In genomic region chr10:80433513-80434232, GRCm38 (mm10) we compare ENCODE assay signal across 8 mouse cellular contexts. TPM values are rescaled to one million over a fixed set of nuclear protein-coding genes. Genes with fewer than 3 reads are reported as not detected.
DNase-seq lines count a peak whose midpoint lies in the region; ATAC-seq and TF ChIP-seq lines count a peak whose summit lies in the region.

Tcf3 (minus strand) TSS chr10:80433647.

- peak within 1 kb of the TSS; percentile 70 for H3K4me2 ChIP-seq in forebrain, embryonic 16.5 days (ENCODE audit: low read length)
- peak within 1 kb of the TSS; percentile 97 for H3K4me2 ChIP-seq in lung, embryonic 14.5 days

- peak within 1 kb of the TSS; percentile 87 for H3K27ac ChIP-seq in forebrain, embryonic 16.5 days (ENCODE audit: low read length)
- peak within 1 kb of the TSS; percentile 100 for H3K27ac ChIP-seq in layer of hippocampus, adult 2 months
- peak within 1 kb of the TSS; percentile 93 for H3K27ac ChIP-seq in lung, embryonic 14.5 days (ENCODE audit: low read depth)
- H3K27ac ChIP-seq in olfactory bulb, adult 2 months (ENCODE audit: insufficient read depth, low read depth, low read length) = peak within 1 kb of the TSS; percentile 100
- peak within 1 kb of the TSS; percentile 91 for H3K27ac ChIP-seq in thymus, adult 2 months (ENCODE audit: control insufficient read depth, insufficient read depth, low read length)

- peak; percentile 56; the same call in 1 of the 2 replicates for TF ChIP-seq POLR2A in olfactory bulb, adult 2 months (IDR thresholded peaks at IDR 0.05; ENCODE audit: insufficient read depth, low read depth, low read length)
- peak; percentile 71 for TF ChIP-seq POLR2A in thymus, adult 2 months (IDR thresholded peaks at IDR 0.05; ENCODE audit: control insufficient read depth, extremely low read depth, insufficient read depth, low read length, poor library complexity)

- peaks cover 68% of the 10 kb centered on the region for H3K4me1 ChIP-seq in G1E (ENCODE audit: insufficient read depth, low read depth, low read length)
- H3K4me1 ChIP-seq in forebrain, embryonic 16.5 days (replicated peaks; ENCODE audit: control insufficient read depth, insufficient read depth, low read length) = peaks cover 26% of the 10 kb centered on the region
- H3K4me1 ChIP-seq in lung, embryonic 14.5 days (ENCODE audit: insufficient read depth) = peaks cover 10% of the 10 kb centered on the region; the same call in 1 of the 2 replicates
- peaks cover 29% of the 10 kb centered on the region for H3K4me1 ChIP-seq in olfactory bulb, adult 2 months (ENCODE audit: control insufficient read depth, insufficient read depth, low read length)
- H3K4me1 ChIP-seq in thymus, adult 2 months (replicated peaks; ENCODE audit: control insufficient read depth, insufficient read depth, low read length) = peaks cover 22% of the 10 kb centered on the region

- peak; percentile 96 for DNase-seq in G1E (ENCODE audit: low spot score)
- DNase-seq in cerebellum, adult 18-20 months = peak; percentile 95 to 96
- DNase-seq in heart, postnatal 36 days = peak; percentile 94 to 97
- DNase-seq in layer of hippocampus, adult 2 months (ENCODE audit: low spot score in 2 of 2) = peak; percentile 93 to 98
- DNase-seq in lung, embryonic 14.5 days = peak; percentile 99
- DNase-seq in thymus, adult 2 months = peak; percentile 90

- peak within 1 kb of the TSS; percentile 95 for H3K9ac ChIP-seq in forebrain, embryonic 16.5 days (replicated peaks; ENCODE audit: low read depth, low read length)
- peak within 1 kb of the TSS; percentile 98 for H3K9ac ChIP-seq in lung, embryonic 14.5 days

- peaks cover 4% of the 10 kb centered on the region; the same call in 1 of the 2 replicates for H3K27me3 ChIP-seq in G1E (ENCODE audit: insufficient read depth, low read length)
- H3K27me3 ChIP-seq in forebrain, embryonic 16.5 days (replicated peaks; ENCODE audit: control insufficient read depth, insufficient read depth, low read length) = no peaks in the 10 kb centered on the region
- no peaks in the 10 kb centered on the region for H3K27me3 ChIP-seq in lung, embryonic 14.5 days (ENCODE audit: insufficient read depth, low read length)
- no peaks in the 10 kb centered on the region for H3K27me3 ChIP-seq in thymus, adult 2 months (ENCODE audit: control insufficient read depth, insufficient read depth, low read length)

- TF ChIP-seq CTCF in G1E (IDR thresholded peaks at IDR 0.05; ENCODE audit: low read depth, low read length) = no peak
- no peak for TF ChIP-seq CTCF in layer of hippocampus, adult 2 months (conservative IDR thresholded peaks at IDR 0.05)
- TF ChIP-seq CTCF in lung, embryonic 14.5 days (IDR thresholded peaks at IDR 0.05; ENCODE audit: low read depth) = no peak
- TF ChIP-seq CTCF in olfactory bulb, adult 2 months (IDR thresholded peaks at IDR 0.05; ENCODE audit: insufficient read depth, low read depth, low read length) = no peak
- TF ChIP-seq CTCF in thymus, adult 2 months (IDR thresholded peaks at IDR 0.05; ENCODE audit: borderline replicate concordance, control insufficient read depth, extremely low read depth, insufficient read depth, low read length, poor library complexity) = no peak

- intact Hi-C loops in heart, postnatal 36 days (cut with DNase I) = loop anchor here (2.0 to 10.0 kb wide), 3 partner anchors 27 to 271 kb away; partner anchors contain the start of genes Izumo4, Mex3d, Mob3a and Uqcr11

- no peaks in the 10 kb centered on the region for H3K9me3 ChIP-seq in G1E (replicated peaks)
- H3K9me3 ChIP-seq in forebrain, embryonic 16.5 days (ENCODE audit: control insufficient read depth, low read length) = no peaks in the 10 kb centered on the region
- H3K9me3 ChIP-seq in lung, embryonic 14.5 days (ENCODE audit: low read depth, low read length) = no peaks in the 10 kb centered on the region

- ATAC-seq in G1E (ENCODE audit: extremely low read depth, insufficient number of reproducible peaks, low FRiP score, poor library complexity, severe bottlenecking) = peak; percentile 92
- peak; percentile 96 for ATAC-seq in forebrain, embryonic 16.5 days
- peak; percentile 92 for ATAC-seq in lung, embryonic 14.5 days (ENCODE audit: insufficient read depth)

- H3K4me3 ChIP-seq in G1E (ENCODE audit: low read depth, low read length) = peak within 1 kb of the TSS; percentile 97
- H3K4me3 ChIP-seq in forebrain, embryonic 16.5 days (replicated peaks; ENCODE audit: low read length) = peak within 1 kb of the TSS; percentile 90
- peak within 1 kb of the TSS; percentile 90 for H3K4me3 ChIP-seq in layer of hippocampus, adult 2 months
- H3K4me3 ChIP-seq in lung, embryonic 14.5 days (ENCODE audit: low read depth, low read length) = peak within 1 kb of the TSS; percentile 100
- H3K4me3 ChIP-seq in olfactory bulb, adult 2 months (ENCODE audit: insufficient read depth, low read depth, low read length) = peak within 1 kb of the TSS; percentile 99
- H3K4me3 ChIP-seq in thymus, adult 2 months (ENCODE audit: control insufficient read depth, insufficient read depth, low read length) = peak within 1 kb of the TSS; percentile 88

- WGBS in forebrain, embryonic 16.5 days = under 1% methylated on average over 61 of the region's 61 CpGs
- WGBS in lung, embryonic 14.5 days = under 1% methylated on average over 60 of the region's 61 CpGs
- WGBS in olfactory bulb, adult 2 months = under 1% methylated on average over 55 of the region's 61 CpGs
- under 1% methylated on average over 56 of the region's 61 CpGs for WGBS in thymus, adult 2 months

- H3K36me3 ChIP-seq in G1E (replicated peaks) = peaks cover 33% of the 10 kb centered on the region
- peaks cover 4% of the 10 kb centered on the region; the same call in 1 of the 2 replicates for H3K36me3 ChIP-seq in forebrain, embryonic 16.5 days (ENCODE audit: control insufficient read depth, insufficient read depth)
- H3K36me3 ChIP-seq in lung, embryonic 14.5 days (ENCODE audit: insufficient read depth) = peaks cover 26% of the 10 kb centered on the region
- H3K36me3 ChIP-seq in thymus, adult 2 months (ENCODE audit: control insufficient read depth, insufficient read depth, low read length) = peaks cover 5% of the 10 kb centered on the region; the same call in 1 of the 2 replicates

RNA-seq across cellular contexts. Expression of gene Tcf3, which starts in this region (rescaled TPM):
- 152 and 175 TPM in 2 replicates for total RNA-seq in G1E (2014; fragmentation: Nextera tagmentation)
- total RNA-seq in G1E (2017) = 70.0 and 84.0 TPM in 2 replicates
- polyA plus RNA-seq in G1E (2012) = 1,090 and 1,330 TPM in 2 replicates
- 63.7 and 74.6 TPM in 2 replicates for polyA plus RNA-seq in forebrain, embryonic 16.5 days (2015; fragmentation: Nextera tagmentation; extraction: Ambion mirVana)
- 10 to 100 TPM; 17.9 to 20.9 TPM for total RNA-seq in heart, postnatal 36 days (2021)
- 10 to 100 TPM; 27.6 to 31.6 TPM for total RNA-seq in layer of hippocampus, adult 2 months (2021)
- 148 and 175 TPM in 2 replicates for polyA plus RNA-seq in lung, embryonic 14.5 days (2014; fragmentation: Nextera tagmentation; extraction: Ambion mirVana)
- not detected in 2 replicates for polyA plus RNA-seq in olfactory bulb, adult 2 months (2012; ENCODE audit: insufficient read depth, insufficient read length, low replicate concordance, missing spikeins)
- polyA plus RNA-seq in thymus, adult 2 months (2012; rRNA removed) = 341 and 425 TPM in 2 replicates

Comparison
In these comparisons a context has a peak if more than half of its experiments do, and no peak if none do; other contexts are left out.
1. Peak in every context shown above with its lines: DNase-seq, ATAC-seq, H3K4me3 ChIP-seq and H3K27ac ChIP-seq.